Mouse (Mus musculus) fat pad, adult 2 months (tissue): ENCODE measurements around the gene Foxn3.

Source experiments
- DNase-seq: peaks from one replicate; pipeline ENCODE4 v3.0.0-alpha.2; 2011; ENCODE audit warnings: low read depth, low spot score; ENCODE audit errors: extremely low read depth

Foxn3 gene

DNA sequence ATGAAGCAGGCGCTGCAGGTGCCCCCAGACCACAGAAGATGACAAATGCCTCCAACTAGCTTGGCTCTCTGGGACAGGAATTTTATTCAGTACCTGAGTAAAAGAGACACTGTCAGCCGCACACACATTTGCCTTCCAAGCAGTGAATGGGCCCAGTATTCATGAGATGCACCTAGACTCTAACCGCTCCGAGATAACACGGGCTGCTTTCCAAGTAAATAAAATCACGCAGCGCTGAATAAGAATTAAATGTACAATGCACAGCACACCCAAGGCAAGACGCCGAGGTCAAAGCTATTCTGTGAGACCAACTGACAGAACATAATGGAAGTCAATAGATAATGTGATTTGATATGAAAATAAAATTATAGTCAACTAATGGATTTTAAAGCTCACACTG lies 229.4 kb downstream of the Foxn3 start:
- no peak for DNase-seq

DNA sequence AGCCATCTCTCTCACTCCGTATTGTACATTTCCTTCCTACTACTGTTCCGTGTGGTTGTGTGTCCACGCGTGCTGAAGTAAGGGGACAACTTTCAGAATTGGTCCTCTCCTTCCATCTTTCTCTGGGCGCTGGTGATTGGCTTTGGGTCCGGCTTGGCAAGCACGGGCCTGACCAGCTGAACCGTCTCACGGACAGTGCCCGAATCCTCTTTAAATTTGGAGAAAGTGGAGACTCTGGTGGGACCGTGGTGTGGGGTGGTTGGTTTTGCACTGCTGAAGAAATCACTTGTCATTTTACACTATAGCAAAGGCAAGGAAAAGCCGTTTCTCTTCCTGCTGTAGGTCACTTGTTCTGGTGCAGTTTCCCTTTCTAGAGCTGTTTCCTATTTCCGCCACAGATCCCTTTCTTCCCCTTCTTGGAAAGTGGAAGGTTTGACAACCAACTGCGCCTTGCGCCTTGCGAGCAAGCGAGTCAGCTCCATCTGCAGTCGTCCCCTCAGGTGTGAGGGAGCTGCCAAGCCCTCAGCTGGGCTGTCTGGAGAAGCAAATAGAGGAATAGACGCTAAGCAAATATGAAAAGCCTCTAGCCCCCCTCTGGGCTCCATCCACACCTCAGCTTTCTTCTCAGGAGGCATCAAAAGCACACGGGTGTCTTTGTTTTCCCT lies 229.9 kb downstream of the Foxn3 start:
- DNase-seq, result no peak

DNA sequence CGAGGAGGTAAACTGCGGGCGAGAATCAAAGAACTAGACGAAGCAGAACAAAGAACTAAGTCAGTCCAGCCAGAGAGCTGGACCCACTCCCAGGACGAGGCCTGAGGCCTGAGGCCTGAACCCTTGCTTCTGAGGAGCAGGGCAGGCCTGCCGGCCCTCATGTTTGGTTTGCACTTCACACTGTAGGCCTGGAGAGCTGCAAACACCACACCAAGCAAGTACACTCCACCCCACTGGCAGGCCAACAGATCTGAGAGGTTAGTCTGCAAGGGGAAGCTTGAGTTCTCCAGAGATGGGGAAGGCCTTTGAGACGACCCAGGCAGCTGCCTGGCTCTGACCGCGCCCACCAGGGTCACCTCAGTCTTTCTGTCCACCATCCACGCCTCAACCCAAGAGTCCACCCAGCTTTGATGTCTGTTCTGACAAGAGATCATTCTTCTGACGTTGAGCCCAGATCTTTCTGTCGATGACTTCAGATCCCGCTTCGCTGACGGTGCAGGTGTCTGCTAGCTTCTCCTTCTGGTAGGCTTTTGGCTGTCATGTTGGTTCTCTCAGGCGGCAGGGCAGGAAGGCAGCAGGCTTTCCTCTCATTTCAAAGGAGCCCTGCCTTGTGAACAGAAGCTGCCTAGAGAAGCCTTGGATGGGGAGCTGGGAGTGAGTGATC lies 231.1 kb downstream of the Foxn3 start:
- no peak for DNase-seq

DNA sequence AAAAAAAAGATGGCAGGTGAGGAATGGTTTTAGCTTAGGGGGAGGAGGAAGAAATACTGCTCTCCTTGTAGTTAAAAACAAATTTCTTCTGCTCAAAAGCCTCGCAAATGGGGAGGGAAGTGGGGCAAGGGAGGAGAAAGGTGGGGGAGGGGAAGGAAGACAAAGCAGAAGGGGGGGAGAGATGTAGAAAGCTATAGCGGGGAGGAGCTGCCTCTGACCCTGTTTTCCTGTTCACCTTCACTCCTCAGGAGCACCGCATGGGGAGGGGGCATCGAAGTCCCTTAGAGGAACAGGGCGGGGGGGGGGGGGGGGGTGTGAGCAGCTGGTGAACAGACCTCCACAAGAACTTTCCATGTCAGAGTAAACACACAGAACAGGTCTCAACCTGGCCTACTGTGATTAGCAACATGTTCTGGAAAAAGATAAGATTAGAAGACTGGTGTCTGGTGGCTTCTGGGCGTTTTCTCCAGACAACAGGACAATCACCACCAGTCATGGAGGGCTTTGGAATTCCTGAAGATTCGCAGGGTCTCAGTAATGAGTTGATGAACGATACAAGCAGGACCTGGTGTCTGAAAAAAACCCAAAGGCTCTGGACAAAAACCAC lies 231.9 kb downstream of the Foxn3 start:
- no peak for DNase-seq

DNA sequence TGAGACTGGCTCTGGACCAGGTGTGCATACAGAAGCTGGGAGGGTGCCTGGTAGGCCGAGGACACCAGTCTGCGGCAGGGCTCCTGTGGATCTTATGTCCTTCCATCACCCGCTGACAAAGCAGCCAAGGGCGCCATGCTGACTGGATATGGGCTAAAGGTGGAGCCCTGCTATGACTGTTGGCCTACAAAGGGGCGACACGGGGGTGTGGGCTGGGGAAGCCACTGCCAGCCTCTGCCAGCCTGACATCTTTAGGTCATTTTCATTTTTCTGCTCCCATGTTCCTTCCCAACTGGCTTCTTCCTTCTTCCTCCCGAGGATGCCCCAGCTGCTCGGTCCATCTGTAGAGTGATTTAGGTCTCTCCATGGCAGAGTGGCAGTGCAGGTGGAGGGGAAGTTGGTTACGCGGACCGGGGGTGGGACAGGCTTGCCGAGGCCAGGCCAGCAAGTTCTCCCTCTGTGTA lies 232.5 kb downstream of the Foxn3 start:
- no peak for DNase-seq

DNA sequence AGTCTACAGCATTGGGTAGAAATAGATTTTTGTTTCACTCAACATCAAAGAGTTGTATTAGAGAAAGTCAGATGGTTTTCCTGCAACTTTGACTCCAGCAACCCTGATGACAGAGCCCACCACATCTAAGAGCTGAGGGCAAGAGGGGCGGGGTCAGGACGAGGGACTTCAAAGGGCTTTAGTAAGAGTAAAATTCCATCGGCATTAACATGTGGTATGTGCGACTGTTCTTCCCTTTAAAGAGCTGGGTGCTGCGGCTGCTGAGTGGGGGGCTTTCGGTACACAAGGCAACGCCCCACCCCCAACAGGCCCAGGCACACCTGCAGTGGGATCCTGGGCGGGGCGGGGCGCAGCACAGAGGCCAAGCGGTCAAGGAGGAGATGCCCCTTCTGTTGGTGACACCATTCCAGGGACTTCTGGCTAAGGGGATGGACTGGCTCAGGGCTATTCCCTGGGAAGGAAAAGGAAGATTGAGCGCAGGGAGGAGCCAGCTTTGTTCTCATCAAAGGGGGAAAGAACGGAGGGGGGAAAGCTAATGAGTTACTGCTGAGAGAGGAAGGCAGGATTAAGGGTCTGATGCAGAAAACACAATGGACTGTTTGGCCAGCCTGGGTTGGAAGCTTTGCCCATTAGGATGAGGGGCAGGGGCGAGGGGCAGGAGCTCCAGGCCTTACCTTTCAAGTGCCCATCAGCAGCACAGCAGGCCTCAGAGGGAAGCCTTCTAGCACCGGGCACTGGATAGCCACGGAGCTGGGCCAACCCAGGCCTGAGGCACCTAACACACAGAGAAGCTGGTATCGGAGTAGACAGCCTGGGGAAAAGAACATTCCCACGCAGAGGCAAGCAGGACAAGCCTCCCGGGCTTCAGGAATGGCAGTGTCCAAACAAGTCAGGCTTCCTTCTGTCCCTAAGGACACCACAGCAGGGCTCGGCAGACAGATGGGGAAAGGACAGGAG lies 233.8 kb downstream of the Foxn3 start:
- no peak for DNase-seq

DNA sequence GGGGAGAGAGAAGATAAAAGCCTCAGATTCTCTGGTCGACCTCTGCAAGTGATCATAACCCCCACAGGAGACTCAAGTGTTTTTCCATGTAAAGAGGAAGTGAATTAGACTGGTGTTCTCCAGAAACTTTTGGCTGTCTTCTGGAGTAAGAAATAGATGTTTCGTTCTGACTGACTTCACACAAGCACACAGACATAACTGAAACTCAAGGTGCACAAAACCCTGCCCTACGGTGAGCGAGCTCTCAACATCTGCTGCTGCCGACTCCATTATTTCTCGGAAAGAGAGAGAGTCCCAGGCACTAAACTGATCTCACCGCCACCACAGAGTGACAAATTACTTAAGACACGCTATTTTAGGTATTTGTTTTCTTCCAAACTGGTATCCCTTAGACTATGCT lies 237.2 kb downstream of the Foxn3 start:
- DNase-seq, result no peak

DNA sequence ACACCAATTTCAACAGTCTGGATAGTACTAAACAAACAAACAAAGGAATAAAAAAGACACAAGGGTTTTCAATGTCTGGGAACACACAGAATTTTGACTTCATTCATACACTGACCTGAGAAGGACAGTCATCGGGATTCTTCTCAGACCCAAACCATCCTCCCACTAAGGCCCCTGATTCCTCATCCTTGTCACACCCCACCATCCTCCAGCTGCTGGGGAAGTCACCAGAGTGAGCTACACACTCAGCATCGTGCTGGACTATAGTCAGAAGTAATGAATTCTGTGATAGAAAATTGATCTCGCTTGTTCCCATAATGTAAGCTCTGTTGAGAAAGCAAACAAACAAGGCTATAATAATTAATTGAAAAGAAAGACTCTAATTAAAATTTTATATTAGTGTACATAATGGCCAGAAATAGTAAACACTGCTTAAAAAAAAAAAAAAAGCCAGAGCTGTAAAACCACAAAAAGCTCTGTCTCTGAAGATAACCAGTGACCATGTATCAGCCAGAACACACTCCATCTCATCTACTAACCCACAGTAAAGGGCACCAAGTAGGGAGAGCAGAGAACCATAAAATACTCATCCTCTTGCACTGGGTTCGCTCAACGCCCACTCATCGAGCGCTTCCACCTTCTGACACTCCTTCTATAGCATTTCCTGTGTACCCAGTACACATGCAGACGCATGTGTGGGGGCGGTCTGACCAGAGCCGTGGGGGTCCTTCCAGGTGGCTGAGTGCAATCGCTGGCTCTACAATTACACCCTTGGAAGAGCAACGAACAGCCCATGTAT lies 241.6 kb downstream of the Foxn3 start:
- DNase-seq, result no peak

DNA sequence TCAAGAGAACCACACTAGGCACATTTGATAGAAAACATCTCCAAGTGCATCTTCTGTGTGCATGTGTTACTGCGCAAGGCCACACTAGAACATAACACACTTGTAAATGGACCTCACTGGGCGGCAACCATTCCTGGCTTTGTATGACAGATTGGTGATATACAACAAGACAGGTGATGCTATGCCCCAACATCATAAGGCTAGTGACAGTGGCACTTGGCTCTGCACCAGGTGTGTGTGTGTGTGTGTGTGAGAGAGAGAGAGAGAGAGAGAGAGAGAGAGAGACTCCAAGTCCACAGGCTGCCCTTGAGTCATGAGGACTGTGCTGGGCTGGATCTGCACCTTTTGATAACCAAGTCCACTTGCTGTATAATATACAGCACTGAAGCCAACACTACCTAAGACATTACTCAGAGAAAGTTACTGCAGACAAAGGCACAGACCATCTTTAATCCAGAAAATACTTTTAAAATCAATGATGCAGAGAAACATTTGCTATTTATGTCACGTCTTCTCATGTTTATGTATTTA lies 242.4 kb downstream of the Foxn3 start:
- no peak for DNase-seq

DNA sequence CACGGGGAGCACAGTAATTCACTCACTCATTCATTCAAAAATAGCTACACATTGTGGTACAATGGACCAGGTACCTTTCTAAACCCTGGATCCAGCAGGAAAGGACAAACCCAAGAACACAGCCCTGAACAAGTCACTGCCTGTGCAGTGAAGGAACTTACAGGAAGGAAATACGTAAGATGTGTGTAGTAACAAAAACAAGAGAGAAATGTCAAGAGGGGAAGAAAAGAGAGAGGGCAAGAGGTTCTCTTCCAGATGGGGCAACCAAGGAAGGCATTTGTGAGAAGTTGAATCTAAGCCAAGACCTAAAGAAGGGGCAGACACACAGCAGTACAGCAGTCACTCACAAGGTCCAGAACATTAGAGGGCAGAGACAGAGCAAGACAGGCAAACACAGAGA lies 243.5 kb downstream of the Foxn3 start:
- no peak for DNase-seq

DNA sequence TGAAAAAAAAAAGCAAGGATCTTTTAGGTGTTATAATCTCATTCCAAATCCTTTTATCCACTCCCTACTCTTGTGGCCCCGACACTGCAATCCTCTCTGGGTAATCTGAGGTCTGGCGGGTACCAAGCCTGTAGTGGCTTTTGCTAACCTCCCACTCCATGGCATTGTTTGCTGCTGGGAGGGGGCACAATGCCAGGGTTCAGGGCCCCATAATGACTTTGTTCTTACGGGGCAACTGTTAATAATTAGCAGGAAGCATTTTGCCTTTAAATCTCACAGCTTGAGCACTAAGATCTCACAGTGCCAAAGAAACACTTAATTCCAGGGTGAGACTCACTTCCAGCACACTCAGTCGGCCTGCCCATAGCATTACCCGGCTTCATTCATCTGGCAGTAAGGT lies 244.2 kb downstream of the Foxn3 start:
- no peak for DNase-seq

DNA sequence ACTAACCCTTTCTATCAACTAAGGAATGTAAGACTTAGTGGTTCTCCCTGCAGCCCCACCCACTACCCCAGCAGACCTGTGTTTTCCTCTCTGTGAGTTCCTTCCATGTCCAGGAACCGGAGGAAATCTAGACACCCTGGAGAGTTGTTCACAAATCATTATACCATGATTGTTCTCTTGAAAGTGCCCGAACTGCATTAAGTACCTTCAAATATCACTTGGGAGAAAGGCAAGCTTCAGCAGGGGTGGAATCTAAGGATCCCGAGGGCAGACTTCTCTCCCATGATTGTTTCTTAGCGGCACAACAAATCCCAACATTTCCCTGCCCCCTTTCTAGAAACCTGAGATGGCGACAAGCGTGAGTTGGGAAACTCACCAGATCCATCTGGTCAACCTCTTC lies 247.5 kb downstream of the Foxn3 start:
- no peak for DNase-seq

DNA sequence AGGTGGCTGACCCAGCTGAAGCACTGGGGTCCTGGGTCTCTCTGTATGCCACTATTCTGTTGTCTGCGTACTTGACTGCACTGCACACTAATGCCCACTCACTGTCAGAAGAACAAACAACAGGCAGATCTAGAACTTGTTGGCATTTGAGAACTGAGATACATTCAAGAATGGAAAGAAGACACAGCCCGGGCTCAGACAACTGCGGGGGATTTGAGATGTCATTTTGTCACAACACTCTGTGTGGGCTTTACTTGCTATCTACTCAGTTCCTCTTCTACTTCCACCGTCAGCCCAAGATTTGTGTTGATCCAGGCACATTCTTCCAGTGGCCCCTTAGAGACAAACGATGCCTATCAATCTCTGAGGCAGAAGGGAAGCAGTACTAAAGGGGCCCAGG lies 248.6 kb downstream of the Foxn3 start:
- DNase-seq, result no peak

DNA sequence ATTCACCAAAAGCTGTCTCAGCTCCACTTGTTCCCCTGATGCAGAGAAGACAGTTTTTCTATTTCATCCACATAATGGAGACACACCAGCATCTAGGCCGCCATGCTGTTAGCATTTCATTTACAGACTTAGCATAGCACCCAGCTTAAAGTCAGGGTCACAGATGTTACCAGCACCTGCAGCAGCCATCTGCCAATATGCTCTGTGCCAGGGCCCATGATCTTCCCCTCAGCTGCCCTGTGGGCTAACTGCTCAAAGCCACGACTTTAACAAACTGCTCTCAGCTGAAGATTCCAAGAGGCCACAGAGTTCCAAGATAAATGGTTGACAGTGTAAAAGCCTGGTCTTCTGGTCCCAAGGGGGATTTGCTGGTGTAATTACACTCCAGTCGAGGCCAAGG lies 252.1 kb downstream of the Foxn3 start:
- no peak for DNase-seq

DNA sequence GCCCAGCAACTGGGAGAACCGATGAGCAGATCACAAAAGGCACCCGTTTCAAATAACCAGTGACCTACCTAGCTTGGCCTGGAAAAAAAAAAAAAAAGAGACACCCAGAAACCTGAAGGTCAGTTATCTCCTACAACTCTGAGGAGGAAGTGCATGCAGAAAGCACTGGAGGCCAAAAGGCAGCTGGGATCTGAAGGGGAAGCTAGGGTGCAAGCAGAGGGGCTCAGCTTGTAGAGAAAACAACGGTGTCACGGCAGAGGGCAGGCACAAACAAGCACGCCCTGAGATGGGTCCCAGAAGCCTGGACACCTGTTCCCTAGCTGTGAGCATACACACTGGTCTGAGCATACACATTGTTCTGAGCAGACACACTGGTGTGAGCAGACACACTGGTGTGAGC lies 253.4 kb downstream of the Foxn3 start:
- no peak for DNase-seq

DNA sequence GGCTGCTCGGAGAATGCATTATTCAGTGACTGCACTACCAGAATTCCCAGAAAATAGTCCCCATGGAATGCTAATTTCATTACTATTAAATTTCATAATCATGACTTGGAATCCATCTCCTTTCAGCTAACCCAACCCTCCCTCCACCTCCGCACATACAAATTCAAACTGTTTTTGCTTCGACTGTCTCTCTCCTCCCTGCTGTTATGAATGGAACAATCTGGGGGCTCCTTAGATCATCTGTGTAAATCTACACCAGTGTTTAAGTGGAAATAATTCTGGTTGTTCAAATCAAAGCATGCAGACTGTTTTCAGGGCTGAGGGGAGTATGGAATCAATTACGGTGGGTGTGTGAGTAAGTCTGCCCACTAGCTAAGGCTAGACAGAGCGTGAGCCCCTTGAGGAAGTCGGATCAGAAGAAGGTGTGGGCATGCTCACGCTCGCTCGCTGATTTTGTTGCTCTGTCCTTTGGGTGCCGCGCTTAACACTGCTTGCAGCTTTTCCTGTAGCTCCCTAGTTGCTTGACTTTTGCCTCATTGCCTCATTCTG lies 254.8 kb downstream of the Foxn3 start:
- DNase-seq, result no peak

DNA sequence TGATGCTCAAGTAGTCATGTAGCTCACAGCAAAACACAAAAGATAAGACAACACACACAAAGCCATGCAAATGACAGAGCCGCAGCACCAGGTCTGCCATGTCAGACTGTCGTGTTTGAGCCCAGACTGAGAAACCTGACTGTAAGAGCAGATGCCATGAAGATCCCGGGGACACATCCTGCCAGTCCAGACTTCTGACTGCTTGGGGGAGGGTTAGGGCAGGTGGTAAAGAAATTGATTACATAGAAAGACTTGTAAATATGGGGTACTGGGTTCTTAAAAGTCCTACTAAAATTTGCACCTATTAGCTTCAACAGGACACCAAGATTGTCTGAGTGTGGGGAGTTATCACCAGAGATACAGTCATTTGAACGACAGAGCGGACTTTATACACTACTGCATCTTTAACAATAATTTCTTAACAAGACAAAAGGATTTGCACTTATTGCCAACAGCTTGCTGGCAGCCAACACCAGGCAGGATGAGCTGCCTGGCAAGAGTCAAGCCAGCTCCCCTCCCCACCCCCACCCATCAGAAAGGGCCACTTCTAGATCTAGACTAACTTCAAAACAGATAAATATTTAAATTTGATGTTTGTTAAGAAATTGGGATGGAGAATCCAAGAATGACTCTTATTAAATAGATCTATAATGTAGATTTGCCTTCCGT lies 256.7 kb downstream of the Foxn3 start:
- no peak for DNase-seq

DNA sequence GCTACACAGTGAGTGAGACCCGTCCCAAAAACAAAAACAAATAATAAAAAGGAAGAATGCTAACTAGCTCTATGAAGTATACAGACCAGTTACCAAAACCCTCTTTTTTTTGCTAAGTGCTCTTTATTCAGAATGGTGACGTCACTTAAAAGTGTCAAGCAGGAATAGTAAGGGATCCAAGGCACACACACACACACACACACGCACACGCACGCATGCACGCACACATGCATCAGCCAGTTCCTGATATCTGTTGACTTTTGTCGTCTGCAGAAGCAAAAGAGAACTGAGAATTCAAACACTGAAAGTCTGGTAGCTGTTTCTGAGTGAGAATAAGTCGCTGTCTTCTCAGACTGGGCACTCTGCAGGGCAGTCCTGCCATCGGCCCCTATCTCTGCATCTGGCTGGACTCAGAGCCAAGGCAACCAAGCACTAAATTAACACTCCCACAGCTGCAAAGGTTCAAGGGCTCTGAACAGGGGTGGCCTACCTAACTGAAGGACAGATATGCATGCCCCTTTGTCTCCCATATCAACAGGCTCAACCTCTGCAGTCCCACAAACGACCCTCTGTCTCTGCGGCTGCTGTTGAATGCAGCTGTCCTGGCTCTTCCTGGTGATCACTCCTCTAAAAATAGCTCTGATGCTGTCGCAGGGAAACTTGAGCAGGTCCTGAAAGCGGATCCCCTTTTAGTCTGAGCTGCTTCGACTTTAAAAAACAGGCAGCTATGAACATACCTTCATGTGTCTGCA lies 257.4 kb downstream of the Foxn3 start:
- no peak for DNase-seq

DNA sequence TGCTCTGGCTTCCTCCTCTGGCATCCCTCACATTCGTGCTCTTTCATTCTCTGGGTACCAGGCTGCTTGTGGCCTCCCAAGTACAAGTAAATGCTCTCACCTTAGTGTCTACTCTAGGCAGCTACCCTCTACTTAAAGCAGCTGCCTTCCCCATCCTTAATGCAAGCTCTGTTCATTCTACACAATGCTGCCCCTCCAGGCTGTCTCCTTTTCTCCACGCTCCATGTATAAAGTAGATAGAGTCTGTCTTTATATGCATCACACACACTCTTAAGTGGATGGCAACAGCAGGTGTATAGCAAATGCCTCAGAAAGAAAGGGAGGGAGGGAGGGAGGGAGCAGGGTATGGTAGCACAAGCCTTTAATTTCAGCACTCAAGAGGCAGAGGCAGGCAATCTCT lies 258.1 kb downstream of the Foxn3 start:
- DNase-seq, result no peak
